Mouse (Mus musculus): ENCODE measurements around the gene Gtpbp8.

DNA sequence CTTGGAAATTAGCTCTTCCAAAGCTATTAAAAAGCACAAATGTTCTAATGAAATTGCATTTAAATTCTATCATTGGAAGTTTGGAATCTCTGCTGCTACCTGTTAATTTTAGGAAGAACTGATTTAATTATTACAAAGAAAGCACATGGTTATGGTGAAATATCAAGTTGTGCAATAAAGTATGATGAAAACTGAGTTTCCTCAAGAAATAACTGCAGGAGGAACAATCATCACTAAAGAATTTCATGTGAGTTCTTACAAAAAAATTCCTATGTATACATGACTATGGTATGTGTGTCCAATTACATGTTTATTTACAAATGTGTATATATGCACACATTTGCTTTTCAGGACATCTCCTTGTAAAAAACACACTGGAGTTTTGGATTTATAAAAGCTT lies 48.3 kb upstream of the Gtpbp8 start:
- TF ChIP-seq CTCF (IDR thresholded peaks at IDR 0.05; ENCODE audit: low read depth): no peak
- TF ChIP-seq EP300 (IDR thresholded peaks at IDR 0.05; ENCODE audit: low read depth): no peak
